Mouse (Mus musculus) gastrocnemius, adult 2 months (tissue): Measurements from ENCODE around the gene Fbxo11. TPM values are rescaled to one million over a fixed set of nuclear protein-coding genes. Genes with fewer than 3 reads are reported as not detected.
"Not testable (repeated sequence)": the region's sequence is repeated elsewhere in the genome, so short reads cannot be mapped to it uniquely, and the experiment has no call there.

Experiments used
- DNase-seq: peaks from one replicate; pipeline ENCODE4 v3.0.0; 2022
- H3K27ac ChIP-seq: fragments of 200-600 bp; 2 replicates; pipeline ENCODE4 v1.8.1; 2022; ENCODE audit warnings: mild to moderate bottlenecking
- H3K4me3 ChIP-seq: fragments of 200-600 bp; 2 replicates; pipeline ENCODE4 v1.8.1; 2022; ENCODE audit warnings: mild to moderate bottlenecking, moderate library complexity
- CTCF ChIP-seq: fragments of 200-600 bp; IDR thresholded peaks from 2 replicates; pipeline ENCODE4 v1.8.1; 2022; ENCODE audit warnings: antibody characterized with exemption, mild to moderate bottlenecking, moderate library complexity
- intact Hi-C: fragments of 180-260 bp; cut with DNase I; formaldehyde crosslinking; loops from one replicate; pipeline ENCODE4 v1.15.1; 2025
- total RNA-seq, 2 experiments: library from RNA; stranded (reverse); gene quantifications; 2 replicates each; pipeline ENCODE4 v1.2.3; 2021

Fbxo11 gene
- total RNA-seq, 2 experiments from 2014 or later, result 33.2 to 38.8 TPM

GRCm38 (mm10) chr17:87983313-87983712, 81.8 kb downstream of the Fbxo11 start:
- Histone ChIP-seq H3K4me3 (no peak overlapping the region), H3K27ac (no peak overlapping the region)
- intact Hi-C loops, result no loop called here
- DNase-seq, result no peak
- no peak for TF ChIP-seq CTCF

- intact Hi-C loops, result no loop called here
- TF ChIP-seq CTCF, result peak; percentile 41
- no peak for DNase-seq
- no peak overlapping the region for H3K4me3 ChIP-seq
- H3K27ac ChIP-seq, result no peak overlapping the region
Measured at GRCm38 (mm10) chr17:87982112-87982511, 83.0 kb downstream of the Fbxo11 start.

- intact Hi-C loops, DNase-seq, H3K4me3 ChIP-seq, H3K27ac ChIP-seq: not testable (repeated sequence)
Measured at GRCm38 (mm10) chr17:87979696-87980095, 85.4 kb downstream of the Fbxo11 start.

GRCm38 (mm10) chr17:87976927-87977326, 88.2 kb downstream of the Fbxo11 start:
- H3K27ac ChIP-seq, H3K4me3 ChIP-seq, intact Hi-C loops, DNase-seq: not testable (repeated sequence)

GRCm38 (mm10) chr17:87976154-87976806, 88.8 kb downstream of the Fbxo11 start:
- intact Hi-C loops, result no loop called here
- no peak for TF ChIP-seq CTCF
- no peak for DNase-seq
- Histone ChIP-seq H3K27ac (no peak overlapping the region), H3K4me3 (peak overlapping the region; percentile 99)

GRCm38 (mm10) chr17:87975229-87975853, 89.8 kb downstream of the Fbxo11 start:
- Histone ChIP-seq H3K4me3 (peak overlapping the region; percentile 99), H3K27ac (peak overlapping the region; percentile 89)
- TF ChIP-seq CTCF, result no peak
- intact Hi-C loops, result no loop called here
- DNase-seq, result peak; percentile 68

GRCm38 (mm10) chr17:87974629-87975228, 90.4 kb downstream of the Fbxo11 start, which contains the start of gene Msh6:
Gene Msh6 (plus strand): TSS chr17:87975062.
- peak within 1 kb of the TSS; percentile 99 for H3K4me3 ChIP-seq
- TF ChIP-seq CTCF, result no peak
- peak; percentile 93 for DNase-seq
- peak within 1 kb of the TSS; percentile 89 for H3K27ac ChIP-seq
- intact Hi-C loops, result no loop called here

- no peak for DNase-seq
- TF ChIP-seq CTCF, result no peak
- no peak overlapping the region for H3K27ac ChIP-seq
- H3K4me3 ChIP-seq, result no peak overlapping the region
- intact Hi-C loops, result no loop called here
Measured at GRCm38 (mm10) chr17:87973261-87974167, 91.6 kb downstream of the Fbxo11 start.

GRCm38 (mm10) chr17:87972856-87973255, 92.2 kb downstream of the Fbxo11 start:
- no peak for DNase-seq
- TF ChIP-seq CTCF, result no peak
- no peak overlapping the region for H3K27ac ChIP-seq
- H3K4me3 ChIP-seq, result no peak overlapping the region
- intact Hi-C loops, result no loop called here

GRCm38 (mm10) chr17:87971696-87972591, 93.1 kb downstream of the Fbxo11 start:
- DNase-seq, intact Hi-C loops, H3K4me3 ChIP-seq, H3K27ac ChIP-seq: not testable (repeated sequence)

GRCm38 (mm10) chr17:87968483-87968926, 96.6 kb downstream of the Fbxo11 start:
- DNase-seq, H3K27ac ChIP-seq, H3K4me3 ChIP-seq, intact Hi-C loops: not testable (repeated sequence)
